7 mouse cellular contexts compared by ENCODE assay signal in the genomic region with DNA sequence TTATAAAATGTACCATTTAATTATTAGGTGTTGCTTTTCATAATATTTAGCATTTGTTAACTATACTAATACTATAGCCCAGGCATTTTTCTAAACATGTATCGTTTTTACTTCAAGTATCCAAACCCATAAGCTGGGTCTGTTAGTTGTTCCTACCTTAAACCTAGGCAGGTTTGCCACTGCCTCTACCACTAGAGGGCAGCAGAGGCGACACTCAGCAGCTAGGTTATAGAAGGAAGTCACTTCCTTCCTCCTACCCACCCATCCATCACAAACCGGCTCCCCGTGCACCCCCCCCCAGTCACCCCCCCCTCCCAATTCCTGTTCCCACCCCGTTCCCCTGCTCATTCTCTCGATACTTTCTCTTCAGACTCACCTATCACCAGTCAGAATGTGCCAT.
A peak's percentile ranks its signal among the peaks of the same experiment; 100 is the strongest.
DNase-seq lines count a peak whose midpoint lies in the region; ATAC-seq lines count a peak whose summit lies in the region.

No protein-coding gene starts in this region.

- H3K4me1 ChIP-seq in neural tube, embryonic 15.5 days = peaks cover 10% of the 10 kb centered on the region
- H3K4me1 ChIP-seq in embryonic facial prominence, embryonic 11.5 days (ENCODE audit: control insufficient read depth, insufficient read depth, low read length) = no peaks in the 10 kb centered on the region

- DNase-seq in neural tube, embryonic 10.5 days (ENCODE audit: extremely low spot score, low spot score) = peak; percentile 64
- DNase-seq in adrenal gland, postnatal 10 days = peak; percentile 77
- DNase-seq in embryonic facial prominence, embryonic 11.5 days (ENCODE audit: low spot score) = peak; percentile 70
- peak; percentile 83 to 85 for DNase-seq in kidney, postnatal 4 days
- peak; percentile 54 to 70 for DNase-seq in lung, postnatal 4 days
- peak; percentile 40 to 63 for DNase-seq in spleen, postnatal 14 days (ENCODE audit: low spot score in 2 of 2)

- 27% methylated on average over 6 of the region's 6 CpGs for WGBS in neural tube, embryonic 15.5 days
- WGBS in embryonic facial prominence, embryonic 11.5 days = 28% methylated on average over 6 of the region's 6 CpGs

- 0 out of 2 replicates have a peak, but pooled peaks cover 3% of the 10 kb centered on the region for H3K27me3 ChIP-seq in neural tube, embryonic 15.5 days (replicated peaks)
- peaks cover 4% of the 10 kb centered on the region for H3K27me3 ChIP-seq in embryonic facial prominence, embryonic 11.5 days (ENCODE audit: control insufficient read depth, insufficient read depth, low read length)

- no peak for ATAC-seq in neural tube, embryonic 15.5 days (ENCODE audit: low FRiP score)
- ATAC-seq in embryonic facial prominence, embryonic 11.5 days (replicated peaks; ENCODE audit: insufficient number of reproducible peaks, low FRiP score, low TSS enrichment, low read depth) = no peak

- H3K9ac ChIP-seq in neural tube, embryonic 15.5 days (replicated peaks) = no peak overlapping the region
- H3K9ac ChIP-seq in embryonic facial prominence, embryonic 11.5 days (replicated peaks; ENCODE audit: low read length) = no peak overlapping the region

- H3K4me2 ChIP-seq in neural tube, embryonic 15.5 days = no peak overlapping the region
- no peak overlapping the region for H3K4me2 ChIP-seq in embryonic facial prominence, embryonic 11.5 days (ENCODE audit: low read depth, low read length)

- H3K36me3 ChIP-seq in neural tube, embryonic 15.5 days = no peaks in the 10 kb centered on the region
- no peaks in the 10 kb centered on the region for H3K36me3 ChIP-seq in embryonic facial prominence, embryonic 11.5 days (replicated peaks; ENCODE audit: control insufficient read depth, insufficient read depth, low read depth, low read length)

- H3K27ac ChIP-seq in neural tube, embryonic 15.5 days (replicated peaks) = no peak overlapping the region
- no peak overlapping the region for H3K27ac ChIP-seq in embryonic facial prominence, embryonic 11.5 days (replicated peaks; ENCODE audit: low read depth, low read length)

- no peak overlapping the region for H3K4me3 ChIP-seq in neural tube, embryonic 15.5 days (replicated peaks)
- no peak overlapping the region for H3K4me3 ChIP-seq in embryonic facial prominence, embryonic 11.5 days (ENCODE audit: low read depth, low read length)

- no peaks in the 10 kb centered on the region for H3K9me3 ChIP-seq in neural tube, embryonic 15.5 days (replicated peaks)
- no peaks in the 10 kb centered on the region for H3K9me3 ChIP-seq in embryonic facial prominence, embryonic 11.5 days (replicated peaks; ENCODE audit: control insufficient read depth, low read length)
